Mouse (Mus musculus) neural tube, embryonic 12.5 days (tissue): ENCODE measurements around the gene Rgr. TPM values are rescaled to one million over a fixed set of nuclear protein-coding genes. Genes with fewer than 3 reads are reported as not detected.

Source experiments
- ATAC-seq: fragments of 200-750 bp; cut with Nextera tagmentation; 2 replicates; pipeline ENCODE4 v1.8.0; 2017; ENCODE audit warnings: low read depth, mild to moderate bottlenecking, moderate TSS enrichment, moderate library complexity; ENCODE audit not compliant: low FRiP score
- H3K27ac ChIP-seq: fragments of 300-500 bp; sonication (generic); 2 replicates; pipeline ENCODE4 v1.5.1; 2016
- H3K27me3 ChIP-seq: fragments of 300-500 bp; sonication (generic); replicated peaks from 2 replicates; pipeline ENCODE4 v1.6.1; 2016; ENCODE audit warnings: mild to moderate bottlenecking
- H3K36me3 ChIP-seq: fragments of 300-500 bp; sonication (generic); 2 replicates; pipeline ENCODE4 v1.6.1; 2016; ENCODE audit warnings: mild to moderate bottlenecking
- H3K4me1 ChIP-seq: fragments of 300-500 bp; sonication (generic); 2 replicates; pipeline ENCODE4 v1.6.1; 2016
- H3K4me2 ChIP-seq: fragments of 300-500 bp; sonication (generic); replicated peaks from 2 replicates; pipeline ENCODE4 v1.6.1; 2016; ENCODE audit warnings: mild to moderate bottlenecking
- H3K4me3 ChIP-seq: fragments of 300-500 bp; sonication (generic); 2 replicates; pipeline ENCODE4 v1.5.1; 2016
- H3K9ac ChIP-seq: fragments of 300-500 bp; sonication (generic); 2 replicates; pipeline ENCODE4 v1.6.1; 2016; ENCODE audit warnings: mild to moderate bottlenecking
- H3K9me3 ChIP-seq: fragments of 300-500 bp; sonication (generic); 2 replicates; pipeline ENCODE4 v1.6.1; 2016; ENCODE audit warnings: mild to moderate bottlenecking
- WGBS: fragments of 180-500 bp; shearing (Covaris S2); methylation state at CpG from one replicate; pipeline ENCODE4 v1.1.7; 2016; 5-methylcytosine and 5-hydroxymethylcytosine counted together
- polyA plus RNA-seq: library from polyadenylated mRNA; unstranded; fragments of >200 nt; fragmentation: Nextera tagmentation; extraction: Ambion mirVana; gene quantifications from 2 replicates; pipeline ENCODE4 v1.2.1, GENCODE M21; 2016

Gene Rgr
- polyA plus RNA-seq: not detected in 2 replicates

- Histone ChIP-seq H3K27ac (no peak within 1 kb of the TSS), H3K9ac (no peak within 1 kb of the TSS), H3K4me2 (no peak within 1 kb of the TSS), H3K36me3 (no peaks in the 10 kb centered on the region), H3K4me1 (no peaks in the 10 kb centered on the region), H3K4me3 (no peak within 1 kb of the TSS), H3K27me3 (no peaks in the 10 kb centered on the region), H3K9me3 (no peaks in the 10 kb centered on the region)
- WGBS: 64% methylated on average over 1 of the region's 1 CpGs
- ATAC-seq: no peak
Measured at GRCm38 (mm10) chr14:37048914-37049410, at the start of gene Rgr. Gene Rgr, minus strand, starts transcription at chr14:37048964.

DNA sequence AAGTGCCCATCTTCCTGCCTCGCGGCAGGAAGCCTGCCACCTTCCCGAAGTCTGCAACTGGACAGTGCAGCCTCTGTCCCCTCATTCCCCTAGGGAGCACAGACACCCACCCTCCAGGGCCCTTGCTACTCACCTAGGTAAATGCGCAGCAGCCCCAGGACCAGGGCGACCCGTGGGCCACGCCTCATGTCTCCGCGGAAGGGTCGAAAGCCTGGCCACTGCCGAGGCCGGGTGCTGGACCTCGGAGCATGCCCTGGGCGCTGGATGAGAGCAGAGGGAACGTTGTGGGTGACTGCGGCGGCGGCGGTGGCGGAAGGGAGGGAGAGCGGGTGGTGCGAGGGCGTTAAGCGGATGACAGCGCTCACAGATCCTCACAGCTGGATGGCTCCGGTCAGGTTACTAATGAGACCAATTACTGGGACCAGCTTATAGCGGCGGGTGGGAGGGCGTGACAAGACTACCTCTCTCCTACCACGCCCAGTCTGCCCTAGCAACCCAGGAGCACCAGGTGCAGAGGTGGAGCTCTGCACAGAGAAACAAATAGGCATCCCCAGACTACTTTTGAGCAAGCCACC lies 49.3 kb upstream of the Rgr start, which contains the start of gene Cdhr1:
Gene Cdhr1 (minus strand): TSS at position 392 of the 575 bp plus-strand sequence.
- no peak within 1 kb of the TSS for H3K27ac ChIP-seq
- no peaks in the 10 kb centered on the region for H3K36me3 ChIP-seq
- no peaks in the 10 kb centered on the region for H3K9me3 ChIP-seq
- H3K4me2 ChIP-seq: peak within 1 kb of the TSS; percentile 80
- H3K27me3 ChIP-seq: peaks cover 10% of the 10 kb centered on the region; the same call in 1 of the 2 replicates
- peak; percentile 79 for ATAC-seq
- peak within 1 kb of the TSS; percentile 39 for H3K4me3 ChIP-seq
- H3K4me1 ChIP-seq: peaks cover 7% of the 10 kb centered on the region
- H3K9ac ChIP-seq: peak within 1 kb of the TSS; percentile 52; the same call in 1 of the 2 replicates
- WGBS: under 1% methylated on average over 30 of the region's 30 CpGs

DNA sequence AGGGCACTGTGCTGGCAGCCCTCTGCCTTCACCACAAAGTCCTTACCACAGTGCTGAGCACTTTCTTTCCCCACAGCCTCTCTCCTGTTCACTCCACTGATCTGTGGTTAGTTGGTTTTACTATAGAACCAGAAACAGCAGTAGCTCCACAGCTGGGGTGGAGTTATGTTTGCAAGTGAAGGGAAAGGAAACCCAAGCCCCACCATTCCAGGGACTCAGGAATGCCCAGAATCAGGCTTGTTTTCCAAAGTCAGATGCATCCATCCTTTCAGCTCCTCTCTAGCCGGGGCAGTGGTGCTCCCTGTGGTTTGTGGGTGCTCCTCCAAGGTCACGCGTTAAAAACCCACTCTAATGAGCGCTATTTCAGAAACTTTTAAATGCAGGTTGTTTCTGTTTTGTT lies 46.8 kb upstream of the Rgr start:
- H3K4me1 ChIP-seq: peaks cover 7% of the 10 kb centered on the region
- no peak overlapping the region for H3K27ac ChIP-seq
- no peak overlapping the region for H3K4me3 ChIP-seq
- WGBS: 89% methylated on average over 4 of the region's 4 CpGs
- no peaks in the 10 kb centered on the region for H3K9me3 ChIP-seq
- no peak for ATAC-seq
- no peak overlapping the region for H3K4me2 ChIP-seq
- no peaks in the 10 kb centered on the region for H3K36me3 ChIP-seq
- H3K27me3 ChIP-seq: peaks cover 10% of the 10 kb centered on the region; the same call in 1 of the 2 replicates
- no peak overlapping the region for H3K9ac ChIP-seq

GRCm38 (mm10) chr14:37094436-37094835 lies 45.7 kb upstream of the Rgr start:
- Histone ChIP-seq H3K27me3 (peaks cover 10% of the 10 kb centered on the region; the same call in 1 of the 2 replicates), H3K9ac (no peak overlapping the region), H3K9me3 (no peaks in the 10 kb centered on the region), H3K36me3 (no peaks in the 10 kb centered on the region), H3K27ac (no peak overlapping the region), H3K4me1 (peaks cover 7% of the 10 kb centered on the region), H3K4me3 (no peak overlapping the region), H3K4me2 (no peak overlapping the region)
- 0 out of 2 replicates have a peak, but pooled peaks have one; percentile 11 for ATAC-seq
- 65% methylated on average over 6 of the region's 6 CpGs for WGBS

GRCm38 (mm10) chr14:37083755-37084154 lies 35.0 kb upstream of the Rgr start:
- no peak for ATAC-seq
- 45% methylated on average over 4 of the region's 4 CpGs for WGBS
- no peaks in the 10 kb centered on the region for H3K27me3 ChIP-seq

DNA sequence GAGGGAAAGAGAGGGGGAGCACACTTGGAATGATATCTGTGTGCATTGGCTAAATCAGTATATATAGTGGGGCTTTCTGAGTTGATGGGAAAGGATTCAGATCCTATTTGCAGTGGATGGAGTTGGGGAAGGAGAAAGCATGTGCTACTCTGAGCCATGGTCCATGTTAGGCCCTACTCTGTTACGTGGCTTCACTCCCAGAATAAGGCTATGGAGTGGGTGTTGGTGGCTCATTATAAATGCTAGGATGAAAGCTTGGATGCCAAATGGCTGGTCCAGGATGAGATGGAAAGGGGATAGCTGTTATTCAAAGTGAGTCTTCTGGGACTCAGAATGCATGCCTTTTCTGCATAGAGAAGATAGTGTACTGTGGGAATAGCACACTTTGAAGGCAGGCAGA lies 32.0 kb upstream of the Rgr start:
- no peaks in the 10 kb centered on the region for H3K36me3 ChIP-seq
- H3K9ac ChIP-seq: no peak overlapping the region
- H3K27me3 ChIP-seq: no peaks in the 10 kb centered on the region
- H3K4me1 ChIP-seq: no peaks in the 10 kb centered on the region
- ATAC-seq: no peak
- WGBS: 80% methylated on average over 1 of the region's 1 CpGs
- H3K4me3 ChIP-seq: no peak overlapping the region
- no peak overlapping the region for H3K4me2 ChIP-seq
- H3K9me3 ChIP-seq: no peaks in the 10 kb centered on the region
- no peak overlapping the region for H3K27ac ChIP-seq

More at GRCm38 (mm10) chr14:37083755-37084154, 35.0 kb upstream of the Rgr start:
- Histone ChIP-seq H3K9ac (no peak overlapping the region), H3K36me3 (no peaks in the 10 kb centered on the region), H3K4me1 (no peaks in the 10 kb centered on the region), H3K9me3 (no peaks in the 10 kb centered on the region), H3K27ac (no peak overlapping the region), H3K4me3 (no peak overlapping the region), H3K4me2 (no peak overlapping the region)

GRCm38 (mm10) chr14:37068516-37068915 lies 19.8 kb upstream of the Rgr start:
- ATAC-seq: no peak
- WGBS: 18% methylated on average over 9 of the region's 9 CpGs
- no peaks in the 10 kb centered on the region for H3K4me1 ChIP-seq
- H3K4me2 ChIP-seq: no peak overlapping the region
- no peaks in the 10 kb centered on the region for H3K36me3 ChIP-seq
- H3K4me3 ChIP-seq: no peak overlapping the region
- H3K9ac ChIP-seq: no peak overlapping the region
- H3K9me3 ChIP-seq: no peaks in the 10 kb centered on the region
- H3K27me3 ChIP-seq: no peaks in the 10 kb centered on the region
- H3K27ac ChIP-seq: no peak overlapping the region

DNA sequence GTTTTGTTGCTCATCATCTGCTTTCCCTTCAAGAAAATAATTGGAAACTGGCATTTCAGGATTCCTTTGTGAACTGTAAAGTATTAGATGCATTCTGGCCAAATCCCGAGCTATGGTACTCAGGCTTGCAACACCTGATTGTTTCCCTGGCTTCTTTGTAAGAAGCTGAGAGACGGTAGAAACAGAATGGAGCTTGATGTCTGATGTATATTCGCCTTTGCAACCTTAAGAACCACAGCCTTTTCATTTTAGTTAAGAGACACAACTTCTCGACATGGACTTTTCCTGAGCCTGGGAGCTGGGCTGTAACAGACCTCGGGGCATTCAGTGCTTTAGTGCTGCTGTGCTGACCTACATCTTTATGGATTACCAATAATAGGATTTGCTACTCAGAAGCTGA lies 18.9 kb upstream of the Rgr start, which contains the start of gene Lrit2:
Gene Lrit2 (plus strand): TSS at position 301 of the 400 bp plus-strand sequence.
- H3K27ac ChIP-seq: no peak within 1 kb of the TSS
- H3K9ac ChIP-seq: no peak within 1 kb of the TSS
- no peaks in the 10 kb centered on the region for H3K36me3 ChIP-seq
- H3K4me2 ChIP-seq: no peak within 1 kb of the TSS
- H3K9me3 ChIP-seq: no peaks in the 10 kb centered on the region
- H3K4me3 ChIP-seq: no peak within 1 kb of the TSS
- no peaks in the 10 kb centered on the region for H3K27me3 ChIP-seq
- 77% methylated on average over 5 of the region's 5 CpGs for WGBS
- no peaks in the 10 kb centered on the region for H3K4me1 ChIP-seq
- ATAC-seq: no peak

DNA sequence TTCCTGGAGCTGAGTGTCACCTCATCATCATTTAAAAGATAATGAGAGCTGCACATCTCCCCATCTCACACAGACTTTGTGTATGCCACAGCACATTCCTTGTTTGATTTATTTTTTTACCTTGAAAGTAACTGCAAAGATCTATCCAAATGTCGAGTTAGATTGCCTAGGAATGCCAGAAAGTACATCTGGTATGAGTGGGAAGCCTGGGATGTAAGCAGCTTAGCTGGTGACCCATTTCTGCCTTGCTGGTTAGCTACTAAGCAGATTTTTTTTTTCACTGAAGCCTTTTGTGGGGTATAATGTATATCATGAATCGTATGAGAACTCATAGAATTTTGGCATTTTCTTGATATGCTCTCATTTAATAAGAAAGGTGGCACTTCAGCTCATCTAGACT lies 17.9 kb upstream of the Rgr start:
- H3K4me2 ChIP-seq: no peak overlapping the region
- ATAC-seq: no peak
- H3K4me1 ChIP-seq: no peaks in the 10 kb centered on the region
- H3K4me3 ChIP-seq: no peak overlapping the region
- no peak overlapping the region for H3K27ac ChIP-seq
- WGBS: 62% methylated on average over 2 of the region's 2 CpGs
- H3K36me3 ChIP-seq: no peaks in the 10 kb centered on the region
- H3K9me3 ChIP-seq: no peaks in the 10 kb centered on the region
- H3K27me3 ChIP-seq: no peaks in the 10 kb centered on the region
- H3K9ac ChIP-seq: no peak overlapping the region

DNA sequence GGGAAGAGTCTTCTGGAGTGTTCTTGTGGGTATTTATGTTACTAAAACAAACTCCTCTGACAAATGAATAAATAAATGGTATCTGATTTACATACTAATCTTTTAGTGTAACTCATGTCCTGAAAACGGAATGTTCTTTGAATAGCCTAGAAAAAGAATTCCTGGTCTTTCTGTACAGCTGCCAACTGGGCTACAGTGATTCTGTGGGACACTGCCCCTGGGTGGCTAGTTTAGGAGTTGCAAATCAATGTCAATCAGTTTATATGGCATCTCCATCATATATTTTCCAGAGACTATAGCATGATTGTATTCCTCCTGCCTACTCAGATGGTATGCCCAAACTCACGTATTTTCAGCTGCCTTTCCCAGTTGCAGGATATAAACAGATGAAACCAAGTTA lies 16.1 kb upstream of the Rgr start:
- H3K4me2 ChIP-seq: no peak overlapping the region
- no peaks in the 10 kb centered on the region for H3K36me3 ChIP-seq
- no peaks in the 10 kb centered on the region for H3K27me3 ChIP-seq
- H3K4me3 ChIP-seq: no peak overlapping the region
- 68% methylated on average over 2 of the region's 2 CpGs for WGBS
- H3K9ac ChIP-seq: no peak overlapping the region
- ATAC-seq: no peak
- H3K9me3 ChIP-seq: no peaks in the 10 kb centered on the region
- H3K27ac ChIP-seq: no peak overlapping the region
- no peaks in the 10 kb centered on the region for H3K4me1 ChIP-seq

DNA sequence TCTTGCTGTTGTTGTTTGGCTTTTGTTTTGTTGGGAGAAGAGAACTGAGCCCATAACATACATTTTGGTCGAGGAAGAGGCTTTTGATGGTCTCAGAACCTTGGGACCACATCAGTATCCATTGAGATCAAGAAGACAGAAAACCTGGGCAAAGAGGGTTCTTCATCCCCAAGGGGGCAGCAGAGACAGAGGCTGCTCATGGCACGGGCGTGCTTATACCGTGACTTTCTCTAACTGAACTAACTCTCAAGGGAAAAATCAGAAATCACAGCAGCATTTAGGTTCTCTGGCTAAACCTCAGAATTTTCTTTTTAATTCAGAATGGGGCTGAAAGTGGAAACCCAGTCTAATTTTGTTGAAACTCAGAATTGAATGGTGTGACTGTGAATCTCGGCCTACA lies 14.3 kb downstream of the Rgr start:
- 50% methylated on average over 5 of the region's 5 CpGs for WGBS
- Histone ChIP-seq H3K4me1 (no peaks in the 10 kb centered on the region), H3K9ac (no peak overlapping the region), H3K4me3 (no peak overlapping the region), H3K4me2 (no peak overlapping the region), H3K27ac (no peak overlapping the region), H3K9me3 (no peaks in the 10 kb centered on the region), H3K36me3 (no peaks in the 10 kb centered on the region), H3K27me3 (no peaks in the 10 kb centered on the region)
- ATAC-seq: no peak

DNA sequence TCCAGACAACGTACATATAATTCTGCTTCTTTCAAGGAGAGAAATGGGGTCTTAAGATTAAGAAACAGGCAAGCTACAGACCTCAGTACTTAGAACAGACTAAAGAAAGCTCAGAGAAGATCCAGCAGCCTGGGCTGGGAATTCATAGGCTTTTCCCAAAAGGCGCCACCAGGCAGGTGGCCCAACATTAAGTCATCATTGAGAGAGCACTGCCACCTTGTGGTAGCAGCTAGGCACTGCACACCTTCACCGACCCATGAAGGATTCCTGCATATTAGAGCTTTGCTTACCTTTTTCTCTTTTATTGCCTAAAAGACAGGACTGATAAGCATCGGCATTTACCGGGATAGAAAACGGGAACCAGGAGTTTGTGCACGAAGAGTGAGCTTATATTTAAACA lies 15.5 kb downstream of the Rgr start:
- no peak; the same call in 1 of the 2 replicates for ATAC-seq
- Histone ChIP-seq H3K36me3 (no peaks in the 10 kb centered on the region), H3K27me3 (no peaks in the 10 kb centered on the region), H3K4me1 (no peaks in the 10 kb centered on the region), H3K4me3 (no peak overlapping the region), H3K27ac (no peak overlapping the region), H3K9ac (no peak overlapping the region), H3K9me3 (no peaks in the 10 kb centered on the region), H3K4me2 (no peak overlapping the region)
- WGBS: 20% methylated on average over 7 of the region's 7 CpGs
